Mouse (Mus musculus) left cerebral cortex, postnatal 14 days (tissue): ENCODE results near the gene Hprt. TPM values are rescaled to one million over a fixed set of nuclear protein-coding genes. Genes with fewer than 3 reads are reported as not detected.

ENCODE experiments used
- DNase-seq, 2 experiments: peaks; one replicate each; pipeline ENCODE4 v3.0.0; 2021 to 2022; ENCODE audit warnings: low spot score in 2 of 2, mixed read lengths in 1 of 2
- intact Hi-C: fragments of 180-260 bp; cut with DNase I; formaldehyde crosslinking; loops from one replicate; pipeline ENCODE4 v1.15.1; 2025
- total RNA-seq, 2 experiments: library from RNA; stranded (reverse); gene quantifications; 2 replicates each; pipeline ENCODE4 v1.2.3; 2021

Gene Hprt
- total RNA-seq, 2 experiments from 2014 or later = 142 to 161 TPM

- no peak for DNase-seq
- intact Hi-C loops = no loop called here
Observed at GRCm38 (mm10) chrX:53038194-53038593, 50.3 kb downstream of the Hprt start.

- intact Hi-C loops = no loop called here
- DNase-seq = no peak
Observed at GRCm38 (mm10) chrX:53039651-53040050, 51.7 kb downstream of the Hprt start.

GRCm38 (mm10) chrX:53040138-53040537, 52.2 kb downstream of the Hprt start:
- no peak for DNase-seq
- intact Hi-C loops = no loop called here

DNA sequence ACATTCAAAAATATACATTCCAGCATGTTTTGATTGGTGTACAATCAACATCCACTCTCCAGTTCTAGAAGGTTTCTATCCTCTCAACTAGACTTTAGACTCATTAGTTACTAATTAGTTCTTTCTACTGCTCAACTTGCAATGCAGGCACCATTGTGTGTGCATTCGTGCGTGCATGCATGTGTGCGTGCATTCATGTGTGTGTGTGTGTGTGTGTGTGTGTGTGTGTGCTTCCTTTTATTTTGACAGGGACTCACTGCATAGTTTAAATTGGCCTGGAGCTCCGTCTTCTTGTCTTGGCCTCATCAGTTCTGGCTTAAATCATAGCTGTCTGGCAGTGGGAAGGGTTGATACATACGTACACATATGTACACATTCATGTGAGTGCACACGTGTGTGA, 53.1 kb downstream of the Hprt start:
- no peak for DNase-seq
- intact Hi-C loops = no loop called here

DNA sequence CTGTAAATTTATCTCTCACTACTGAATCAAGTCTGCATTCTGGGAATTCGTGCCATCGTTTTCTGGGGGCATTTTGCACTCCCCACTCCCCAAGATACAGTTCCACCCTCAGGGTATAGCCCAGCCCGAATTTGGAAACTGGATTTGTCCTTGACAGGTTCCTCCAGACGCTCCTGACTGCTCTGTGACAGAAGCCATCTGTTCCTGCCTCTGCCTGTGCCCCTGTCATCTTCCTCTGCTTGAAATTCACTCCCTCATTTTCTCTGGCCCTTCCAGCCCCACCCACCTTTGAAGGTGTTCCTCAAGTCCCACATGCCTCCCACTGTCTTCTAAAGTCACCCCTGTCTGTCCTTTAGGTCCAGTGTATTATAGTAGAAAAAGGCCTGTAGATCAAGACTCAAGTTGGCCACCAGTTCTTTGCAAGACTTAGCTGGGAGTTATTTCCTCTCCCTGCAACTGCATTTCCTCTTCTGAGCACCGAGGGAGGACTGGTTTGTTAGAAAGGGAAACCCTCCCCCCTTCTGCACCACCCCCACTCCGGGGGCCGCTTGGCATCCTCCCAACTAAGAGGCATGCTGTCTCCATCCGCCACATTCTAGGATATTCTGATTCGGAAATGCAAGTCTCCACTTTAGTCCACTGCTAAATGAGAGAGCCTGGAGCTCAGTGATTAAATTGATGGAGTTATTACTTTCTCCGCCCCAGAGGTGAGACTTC, 57.4 kb downstream of the Hprt start:
- intact Hi-C loops = no loop called here

DNA sequence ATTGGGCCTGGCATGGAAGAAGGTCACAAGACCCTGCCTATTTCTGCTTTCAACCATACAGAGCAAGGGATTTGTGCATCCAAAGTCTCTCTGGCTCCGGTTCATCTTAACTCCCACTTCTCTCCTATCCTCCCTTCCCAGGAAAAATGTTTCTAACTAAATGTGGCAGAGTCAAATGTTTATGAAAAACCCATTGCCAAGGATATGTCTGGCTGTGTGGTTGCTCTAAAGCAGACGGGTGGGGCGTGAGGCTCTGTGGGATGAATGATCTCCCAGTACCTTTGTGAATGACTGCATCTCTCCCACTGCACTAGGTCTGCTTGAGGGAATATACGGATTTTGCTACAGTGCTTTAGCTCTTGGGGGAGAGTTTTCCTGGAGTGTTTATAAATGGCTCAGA, 58.1 kb downstream of the Hprt start:
- DNase-seq = no peak
- intact Hi-C loops = no loop called here

More for the DNA sequence above, 57.4 kb downstream of the Hprt start:
- DNase-seq = peak in 1 of 2 experiments; percentile 17

DNA sequence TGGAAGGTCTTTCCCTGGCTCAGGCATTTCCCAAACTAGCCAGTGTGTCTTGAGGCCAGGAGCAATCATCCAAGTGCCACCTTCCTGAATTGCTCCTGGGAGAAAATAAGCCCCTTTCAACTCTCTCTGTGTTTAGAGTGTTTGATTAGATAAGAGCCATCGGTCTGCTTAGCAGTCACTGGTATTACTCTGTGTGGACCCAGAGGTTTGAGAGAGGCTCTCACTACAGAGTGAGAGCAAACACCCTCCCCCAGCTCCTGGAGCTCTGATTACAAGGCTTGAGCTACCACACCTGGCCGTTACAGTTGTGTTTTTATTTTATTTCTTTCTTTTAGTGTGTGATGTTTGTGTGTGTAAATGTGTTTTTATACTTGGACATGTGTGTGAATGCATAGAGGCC, 59.0 kb downstream of the Hprt start:
- DNase-seq = no peak

DNA sequence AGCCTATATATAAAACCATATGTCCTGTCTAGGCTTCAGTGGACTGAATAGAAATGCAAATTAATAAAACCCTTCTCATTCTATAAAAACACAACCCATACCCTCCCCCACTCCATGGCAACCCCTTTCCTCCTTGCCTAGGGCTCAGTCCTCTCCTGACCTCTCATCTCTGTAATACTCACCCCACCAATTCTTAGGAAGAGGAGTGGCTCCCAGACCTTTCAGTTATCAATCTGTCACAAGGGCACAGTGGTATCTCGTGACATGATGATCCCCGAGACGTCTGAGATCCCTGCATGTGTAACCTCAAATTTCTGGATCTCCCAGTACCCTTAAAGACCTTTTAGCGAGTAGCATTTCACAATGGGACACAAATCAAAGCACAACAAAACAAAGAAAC, 61.3 kb downstream of the Hprt start:
- intact Hi-C loops = no loop called here
- DNase-seq = no peak

More for the DNA sequence above, 59.0 kb downstream of the Hprt start:
- intact Hi-C loops = no loop called here

DNA sequence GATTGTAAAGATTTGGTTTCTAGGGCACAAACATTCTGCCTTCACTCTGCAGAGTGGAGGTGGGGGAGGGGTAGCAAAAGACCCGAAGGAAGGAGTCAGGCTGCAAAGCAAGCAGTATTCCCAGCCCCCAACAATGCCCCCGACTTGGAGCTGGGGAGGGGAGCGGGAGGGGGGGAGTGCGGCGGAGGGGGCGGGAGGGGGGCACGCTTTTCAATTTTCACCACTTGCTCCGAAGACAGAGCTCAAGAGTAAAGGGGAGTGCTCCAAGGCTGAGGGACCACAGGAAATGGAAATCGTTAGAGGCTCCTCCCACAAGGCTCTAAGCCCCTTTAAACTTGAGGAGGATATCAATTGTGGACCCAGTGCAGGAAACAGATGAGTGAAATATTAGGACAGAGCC, 62.4 kb downstream of the Hprt start:
- DNase-seq = no peak
- intact Hi-C loops = no loop called here

DNA sequence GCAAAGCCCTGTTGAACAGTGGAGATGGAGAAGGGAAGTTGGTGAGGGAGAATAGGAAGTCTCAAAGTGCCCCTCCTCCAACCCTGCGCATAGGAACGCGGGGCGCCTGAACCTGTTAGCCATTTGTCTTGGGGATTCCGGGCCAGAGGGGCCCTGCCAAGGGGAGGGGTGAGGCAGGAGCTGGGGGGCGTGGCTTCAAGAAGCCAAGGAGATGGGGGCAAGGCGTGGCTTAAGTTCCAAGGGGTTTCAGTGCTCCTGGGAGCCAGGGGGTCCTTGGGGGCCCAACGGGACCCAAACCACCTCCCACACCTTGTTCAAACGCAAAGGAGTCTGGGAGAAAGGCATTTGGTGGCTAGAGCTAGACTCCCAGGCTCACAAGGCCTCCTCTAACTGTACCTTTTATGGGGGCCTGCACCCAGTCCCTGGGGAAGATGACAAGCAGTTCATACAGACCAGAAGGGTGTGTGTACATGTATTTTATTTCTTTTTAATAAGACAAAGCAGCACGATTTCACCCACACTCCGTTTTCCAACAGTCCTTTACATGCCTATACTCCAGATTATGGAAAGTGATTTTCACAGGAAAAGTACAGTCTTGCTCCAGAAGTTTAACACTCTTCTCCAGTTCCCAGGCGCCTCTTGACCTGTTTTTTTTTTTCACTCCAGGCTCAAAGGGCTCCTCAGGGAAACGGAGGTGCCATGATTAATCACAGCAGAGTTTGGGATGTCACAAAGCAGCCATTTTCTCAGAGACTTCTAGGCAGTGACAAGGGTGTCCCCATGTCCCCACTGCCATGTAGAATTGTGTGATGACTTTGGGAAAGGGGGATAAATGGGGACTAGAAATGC, 64.9 kb downstream of the Hprt start:
- no peak for DNase-seq
- intact Hi-C loops = no loop called here

- intact Hi-C loops = no loop called here
Observed at GRCm38 (mm10) chrX:53053885-53054284, 65.9 kb downstream of the Hprt start.

DNA sequence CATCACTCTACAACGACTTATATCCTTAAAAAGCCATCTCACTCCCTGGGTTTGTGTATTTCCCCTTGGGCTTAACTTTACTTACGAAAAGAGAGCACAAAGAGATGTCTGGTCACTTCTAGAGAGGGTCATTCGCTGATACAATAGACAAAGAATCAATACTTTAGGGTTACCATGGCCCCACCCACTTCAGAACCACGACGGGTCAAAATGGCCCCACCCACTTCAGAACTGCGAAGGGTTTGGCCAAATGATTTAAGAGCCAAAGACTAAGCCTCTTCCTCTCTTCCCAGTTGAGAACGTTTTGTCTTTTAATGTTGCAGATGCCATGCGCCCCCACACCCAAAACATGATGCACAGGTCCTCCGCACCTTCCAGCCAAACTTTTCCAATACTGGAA, 67.8 kb downstream of the Hprt start:
- intact Hi-C loops = loop anchor here (5.0 kb wide), 1 partner anchor 157 kb away; no protein-coding TSS in a partner anchor
- DNase-seq = no peak

More at GRCm38 (mm10) chrX:53053885-53054284, 65.9 kb downstream of the Hprt start:
- DNase-seq = no peak

- intact Hi-C loops = loop anchor here (5.0 kb wide), 1 partner anchor 156 kb away; no protein-coding TSS in a partner anchor
- DNase-seq = peak in 1 of 2 experiments; percentile 5
Observed at GRCm38 (mm10) chrX:53056627-53057026, 68.7 kb downstream of the Hprt start.

DNA sequence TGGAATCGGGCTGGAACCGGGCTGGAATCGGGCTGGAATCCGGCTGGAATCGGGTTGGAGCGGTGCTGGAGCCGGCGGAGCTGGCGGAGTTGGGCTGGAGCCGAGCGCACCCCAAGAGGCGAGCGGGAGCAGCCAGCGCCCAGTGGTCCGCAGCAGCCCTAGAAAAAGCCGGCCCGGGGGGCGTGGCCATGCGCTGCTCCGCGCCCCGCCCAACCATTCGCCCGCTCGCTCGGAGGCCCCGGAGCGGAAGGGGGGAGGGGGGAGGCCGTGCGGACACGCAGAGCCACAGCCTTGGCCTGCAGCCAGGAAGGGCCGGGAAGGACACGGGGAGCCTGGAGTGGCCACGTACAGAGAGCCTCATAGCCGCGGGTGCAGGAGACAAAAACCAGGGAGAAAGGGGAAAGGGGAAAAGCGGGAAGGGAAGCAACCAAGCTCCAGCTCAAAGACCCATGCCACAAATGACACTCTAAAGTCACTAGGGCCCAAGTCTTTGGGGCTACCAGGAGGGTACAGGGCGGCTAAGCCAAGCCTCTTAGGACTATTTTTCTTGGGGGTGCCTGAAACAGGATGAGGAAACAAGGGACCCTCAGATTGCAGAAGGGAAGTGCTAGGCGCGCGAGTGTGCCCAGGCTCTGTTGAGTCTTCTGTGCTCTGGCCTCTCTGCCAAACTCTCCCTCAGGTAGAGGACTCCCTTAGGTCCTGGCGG, 69.3 kb downstream of the Hprt start:
- peak; percentile 55 to 64 for DNase-seq
- intact Hi-C loops = loop anchor here (5.0 kb wide), 1 partner anchor 155 kb away; no protein-coding TSS in a partner anchor

DNA sequence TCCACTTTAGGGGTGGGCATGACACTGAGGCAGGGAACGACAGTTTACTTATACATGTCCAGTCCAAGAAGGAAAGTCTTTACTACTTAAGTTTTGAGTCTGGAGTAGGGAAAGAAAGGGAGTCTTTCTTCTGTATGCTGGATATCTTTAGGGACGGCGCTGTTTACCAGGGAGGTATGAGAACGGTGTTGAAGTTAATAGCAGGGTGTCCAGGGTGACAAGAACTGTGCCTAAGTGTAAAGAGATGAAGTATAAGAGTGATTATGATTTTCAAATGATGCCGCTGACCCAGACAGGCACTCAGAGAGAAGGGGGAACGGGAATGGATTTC, 69.8 kb downstream of the Hprt start:
- DNase-seq = no peak
- intact Hi-C loops = loop anchor here (5.0 kb wide), 1 partner anchor 155 kb away; no protein-coding TSS in a partner anchor

- intact Hi-C loops = loop anchor here (5.0 kb wide), 1 partner anchor 154 kb away; no protein-coding TSS in a partner anchor
- peak in 1 of 2 experiments; percentile 3 for DNase-seq
Observed at GRCm38 (mm10) chrX:53058459-53059280, 70.7 kb downstream of the Hprt start.

DNA sequence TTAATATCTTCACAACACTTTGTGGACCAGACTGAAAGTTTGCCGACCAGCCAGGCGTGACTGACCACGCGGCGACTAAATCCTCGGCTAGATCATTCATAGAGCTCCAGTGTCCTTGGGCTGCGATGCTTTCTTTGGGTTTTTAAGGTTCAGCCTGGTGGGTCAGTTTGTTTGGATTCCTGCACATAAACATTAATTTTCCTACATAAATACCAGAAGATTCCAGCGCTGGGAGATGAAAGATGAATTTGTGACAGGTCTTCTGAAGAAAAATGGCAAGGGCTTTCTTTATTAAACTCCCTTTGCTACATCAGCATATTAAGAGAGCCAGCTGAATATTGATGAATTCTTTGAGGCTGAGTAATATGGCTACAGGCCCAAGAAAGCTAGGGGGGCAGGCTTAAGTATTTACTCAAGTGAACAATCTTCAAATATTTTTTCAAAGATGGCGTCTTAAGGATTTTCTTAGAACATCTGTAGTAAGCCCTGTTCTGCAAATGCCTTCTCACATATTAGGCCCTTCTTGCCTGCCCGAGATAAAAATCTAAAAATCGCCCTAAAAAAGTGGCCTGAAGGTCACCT, 71.6 kb downstream of the Hprt start:
- intact Hi-C loops = loop anchor here (5.0 kb wide), 1 partner anchor 153 kb away; no protein-coding TSS in a partner anchor

DNA sequence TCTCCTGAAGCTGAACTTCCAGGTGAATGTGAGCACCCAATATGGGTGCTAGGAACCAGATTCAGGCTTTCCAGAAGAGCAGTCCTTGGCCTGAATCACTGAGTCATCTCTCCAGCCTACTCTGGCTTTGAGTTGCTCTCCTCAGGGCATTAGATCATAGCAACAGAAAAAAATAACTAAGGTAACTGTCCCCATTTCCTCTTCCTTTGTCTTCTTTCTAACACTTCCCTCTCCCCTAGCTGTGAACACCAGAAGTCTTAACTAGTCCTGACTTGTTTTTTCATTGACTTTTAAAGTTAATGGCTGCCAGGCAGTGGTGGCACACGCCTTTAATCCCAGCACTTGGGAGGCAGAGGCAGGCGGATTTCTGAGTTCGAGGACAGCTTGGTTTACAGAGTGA, 76.5 kb downstream of the Hprt start:
- intact Hi-C loops = no loop called here
- no peak for DNase-seq

More for the DNA sequence above, 71.6 kb downstream of the Hprt start:
- DNase-seq = no peak
